Mouse (Mus musculus): Measurements from ENCODE around the gene Klf17.

DNA sequence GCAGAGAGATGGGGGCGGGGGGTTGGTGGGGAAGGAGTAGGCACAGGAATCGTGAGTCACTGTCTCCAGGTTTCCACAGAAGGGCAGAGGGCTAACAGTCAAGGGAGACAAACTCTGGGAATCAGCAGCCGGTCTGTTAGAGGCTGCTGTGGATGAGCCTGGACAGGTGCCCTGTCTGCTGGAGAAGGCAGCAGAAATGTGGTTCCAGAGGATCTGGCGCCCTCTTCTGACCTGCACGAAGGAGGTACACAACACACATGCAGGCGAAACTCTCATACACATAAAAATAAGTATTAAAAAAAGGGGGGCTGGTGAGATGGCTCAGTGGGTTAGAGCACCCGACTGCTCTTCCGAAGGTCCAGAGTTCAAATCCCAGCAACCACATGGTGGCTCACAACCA, 27.9 kb downstream of the Klf17 start:
- TF ChIP-seq FLI1 (IDR thresholded peaks at IDR 0.05; ENCODE audit: low read length) (no peak), GATA1 (IDR thresholded peaks at IDR 0.05; ENCODE audit: borderline replicate concordance, low read length) (no peak)

Measured in megakaryocyte, embryonic 14.5 days (primary cell).